Mouse (Mus musculus) right cerebral cortex, postnatal 25 days (tissue): ENCODE data around the gene Yipf3.

Source experiments
- DNase-seq: peaks from one replicate; pipeline ENCODE4 v3.0.0; 2022

Gene Yipf3

GRCm38 (mm10) chr17:46258279-46259053 lies 10.6 kb downstream of the Yipf3 start:
- no peak for DNase-seq

GRCm38 (mm10) chr17:46259675-46260074 lies 11.8 kb downstream of the Yipf3 start:
- DNase-seq = no peak

GRCm38 (mm10) chr17:46262201-46262694 lies 14.4 kb downstream of the Yipf3 start:
- DNase-seq = no peak

GRCm38 (mm10) chr17:46265502-46265901 lies 17.6 kb downstream of the Yipf3 start:
- DNase-seq = no peak

- peak; percentile 83 for DNase-seq
Measured at GRCm38 (mm10) chr17:46265918-46266618, 18.2 kb downstream of the Yipf3 start.

GRCm38 (mm10) chr17:46266986-46267385 lies 19.1 kb downstream of the Yipf3 start:
- no peak for DNase-seq

GRCm38 (mm10) chr17:46267511-46267910 lies 19.6 kb downstream of the Yipf3 start:
- no peak for DNase-seq

- no peak for DNase-seq
Measured at GRCm38 (mm10) chr17:46268026-46268720, 20.3 kb downstream of the Yipf3 start.

GRCm38 (mm10) chr17:46269771-46270534 lies 22.1 kb downstream of the Yipf3 start:
- DNase-seq = no peak

- DNase-seq = no peak
Measured at GRCm38 (mm10) chr17:46272058-46272457, 24.2 kb downstream of the Yipf3 start.

- DNase-seq = no peak
Measured at GRCm38 (mm10) chr17:46272675-46273074, 24.8 kb downstream of the Yipf3 start.

GRCm38 (mm10) chr17:46273803-46274236 lies 25.9 kb downstream of the Yipf3 start:
- DNase-seq = peak; percentile 41

- no peak for DNase-seq
Measured at GRCm38 (mm10) chr17:46274465-46274864, 26.6 kb downstream of the Yipf3 start.

- DNase-seq = no peak
Measured at GRCm38 (mm10) chr17:46275034-46275433, 27.2 kb downstream of the Yipf3 start.

- no peak for DNase-seq
Measured at GRCm38 (mm10) chr17:46275506-46275905, 27.6 kb downstream of the Yipf3 start.

GRCm38 (mm10) chr17:46277586-46277985 lies 29.7 kb downstream of the Yipf3 start:
- DNase-seq = no peak

- DNase-seq = no peak
Measured at GRCm38 (mm10) chr17:46278011-46278765, 30.3 kb downstream of the Yipf3 start.

GRCm38 (mm10) chr17:46282483-46283123 lies 34.7 kb downstream of the Yipf3 start, which contains the start of gene Tjap1:
Gene Tjap1, minus strand, starts transcription at chr17:46283026.
- DNase-seq = peak; percentile 86

GRCm38 (mm10) chr17:46283140-46283539 lies 35.3 kb downstream of the Yipf3 start:
- no peak for DNase-seq

- DNase-seq = no peak
Measured at GRCm38 (mm10) chr17:46283911-46284310, 36.0 kb downstream of the Yipf3 start.

GRCm38 (mm10) chr17:46284653-46285052 lies 36.8 kb downstream of the Yipf3 start:
- no peak for DNase-seq
